Mouse (Mus musculus) cerebellum, adult 11 months (tissue): Measurements from ENCODE around the gene Myo3b.
A peak's percentile ranks its signal among the peaks of the same experiment; 100 is the strongest.
"Not testable (repeated sequence)": the region's sequence is repeated elsewhere in the genome, so short reads cannot be mapped to it uniquely, and the experiment has no call there.

Source experiments
- DNase-seq: peaks from one replicate; pipeline ENCODE4 v3.0.0; 2022

Myo3b gene

DNA sequence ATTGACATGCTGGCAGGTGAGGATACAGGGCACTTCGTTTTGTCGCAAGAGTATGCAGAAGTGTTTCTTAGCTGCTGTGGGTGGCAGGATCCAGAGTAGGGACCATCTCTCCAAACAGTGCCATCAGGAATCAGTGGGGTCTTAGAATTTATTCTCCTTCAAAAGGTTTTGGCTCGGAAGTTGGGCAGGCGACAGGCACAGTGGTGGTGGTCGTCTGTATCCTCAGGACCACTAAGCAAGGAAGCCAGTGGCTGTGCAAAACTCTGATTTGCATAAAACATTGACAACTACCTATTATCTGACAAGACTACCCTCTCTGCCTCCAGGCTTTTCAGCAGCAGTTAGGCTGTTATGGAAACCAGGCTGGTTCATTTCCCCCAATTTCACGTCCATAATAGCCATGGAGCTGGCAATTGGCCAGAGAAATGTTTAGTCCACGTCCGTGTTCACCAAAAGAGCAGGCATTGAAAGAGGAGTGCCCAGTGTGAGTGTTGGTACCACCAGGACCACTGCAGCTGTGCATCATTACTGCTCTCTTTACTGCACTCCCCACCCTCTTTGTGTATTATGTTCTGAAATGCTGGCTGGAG lies 163.7 kb downstream of the Myo3b start:
- DNase-seq = no peak

DNA sequence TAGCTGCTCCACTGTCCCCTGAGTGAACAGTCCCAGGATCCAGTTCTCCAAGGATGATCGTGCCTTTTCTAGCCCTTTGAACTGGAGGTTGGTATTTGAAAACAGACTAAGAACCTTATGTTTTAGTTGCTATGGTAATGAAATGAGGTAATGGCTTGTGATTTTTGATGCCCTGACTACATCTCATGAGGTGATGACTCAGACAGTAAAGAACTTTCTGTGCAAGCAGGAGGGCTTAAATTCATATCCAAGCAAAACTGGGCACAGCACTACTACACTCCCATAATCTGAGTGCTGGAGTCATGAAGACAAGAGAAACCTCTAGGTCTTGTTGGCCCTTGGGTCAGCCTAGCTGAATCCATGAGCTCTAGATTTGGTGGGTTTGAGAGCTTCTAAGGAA lies 169.5 kb downstream of the Myo3b start:
- no peak for DNase-seq

DNA sequence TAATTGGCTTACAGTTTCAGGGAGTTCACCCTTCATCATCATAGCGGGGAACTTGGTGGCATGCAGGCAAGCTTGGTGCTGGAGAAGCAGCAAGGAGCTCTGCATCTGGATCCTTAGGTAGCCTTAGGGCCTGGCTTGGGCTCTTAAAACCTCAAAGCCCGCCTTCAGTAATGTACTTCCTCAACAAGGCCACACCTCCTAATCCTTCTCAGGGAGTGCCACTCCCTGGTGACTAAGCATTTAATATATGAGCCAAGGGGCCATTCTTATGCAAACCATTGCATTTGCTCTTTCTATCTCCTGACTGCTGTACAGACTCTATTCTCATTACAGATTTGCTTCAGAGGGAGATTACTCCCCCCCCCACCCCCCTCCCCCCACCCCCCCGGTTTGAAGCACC lies 170.9 kb downstream of the Myo3b start:
- no peak for DNase-seq

DNA sequence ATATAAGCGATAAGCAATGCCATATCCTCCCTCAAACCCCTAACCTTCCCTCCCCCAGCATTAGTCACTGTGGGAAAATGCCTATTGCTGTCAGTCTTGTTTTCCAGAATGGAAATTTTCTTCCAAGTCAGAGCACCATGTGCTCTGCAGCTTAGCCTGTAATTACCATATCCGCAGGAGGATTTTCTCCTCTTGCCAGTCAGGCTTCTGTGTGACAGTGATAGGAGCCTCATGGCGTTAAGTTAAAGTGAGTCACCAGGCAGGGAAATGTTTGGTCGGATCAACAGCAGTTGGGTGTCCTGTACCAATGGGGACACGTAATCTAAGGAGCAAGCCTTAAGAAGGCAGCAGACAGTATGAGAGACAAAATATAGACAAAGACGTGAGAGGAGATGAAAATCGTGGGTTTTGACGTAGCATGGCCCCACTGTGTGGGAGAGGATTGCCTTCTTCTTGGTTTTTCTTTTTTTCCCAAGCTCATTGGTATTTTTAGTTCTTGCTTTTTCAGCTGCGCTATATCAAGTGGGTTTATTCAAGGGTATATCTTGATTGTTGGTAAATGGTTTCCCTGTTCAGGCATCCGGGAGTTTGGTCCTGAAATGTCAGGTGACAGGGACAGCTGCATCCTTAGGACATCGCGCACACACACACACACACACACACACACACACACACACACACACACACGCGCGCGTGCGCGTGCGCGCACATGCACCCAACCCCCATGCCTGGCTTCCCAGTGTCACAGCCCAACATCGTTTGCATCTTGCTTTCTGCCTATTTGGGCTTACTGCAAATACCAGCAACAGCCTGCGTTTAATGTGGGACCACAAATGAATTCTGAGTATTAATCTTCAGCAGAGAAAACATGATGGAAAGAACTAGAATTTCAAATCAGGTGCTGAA lies 171.8 kb downstream of the Myo3b start:
- no peak for DNase-seq

DNA sequence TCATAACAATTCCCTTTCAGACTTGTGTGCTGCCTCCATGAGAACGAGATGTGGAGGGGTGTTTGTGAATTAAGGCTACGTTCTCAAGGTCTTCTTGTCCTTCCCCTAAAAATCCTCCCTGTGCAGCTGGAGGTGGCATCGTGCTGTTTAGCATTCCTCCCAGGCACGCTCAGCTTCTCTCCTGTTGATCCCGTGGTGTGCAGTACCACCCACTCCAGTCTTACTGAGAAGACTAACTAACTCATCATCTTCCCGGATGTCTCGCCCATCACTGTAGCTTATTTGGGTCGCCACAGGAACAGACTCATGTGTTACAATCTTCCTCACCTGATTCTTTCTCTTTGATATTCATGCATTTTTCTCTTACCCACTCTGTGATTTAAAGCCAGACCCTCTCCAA lies 175.5 kb downstream of the Myo3b start:
- no peak for DNase-seq

DNA sequence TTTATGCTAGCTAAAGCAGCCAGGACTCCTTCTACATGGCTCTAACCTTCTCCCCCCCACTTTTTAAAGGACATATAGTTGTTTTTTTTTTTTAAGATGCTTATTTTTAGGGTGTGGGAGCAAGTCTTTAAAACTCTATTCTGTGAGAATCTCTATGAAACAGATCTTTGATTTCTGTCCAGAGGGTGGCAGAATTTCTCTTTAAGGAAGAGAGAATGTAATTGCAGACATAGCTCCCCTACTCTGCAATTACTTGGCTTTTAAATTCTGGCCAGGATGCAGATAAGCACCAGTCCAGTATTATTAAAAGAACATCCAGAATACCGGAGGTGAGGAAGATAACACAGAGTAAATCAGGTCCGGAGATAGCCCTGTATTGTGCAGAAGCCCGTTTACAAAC lies 178.9 kb downstream of the Myo3b start:
- DNase-seq = no peak

DNA sequence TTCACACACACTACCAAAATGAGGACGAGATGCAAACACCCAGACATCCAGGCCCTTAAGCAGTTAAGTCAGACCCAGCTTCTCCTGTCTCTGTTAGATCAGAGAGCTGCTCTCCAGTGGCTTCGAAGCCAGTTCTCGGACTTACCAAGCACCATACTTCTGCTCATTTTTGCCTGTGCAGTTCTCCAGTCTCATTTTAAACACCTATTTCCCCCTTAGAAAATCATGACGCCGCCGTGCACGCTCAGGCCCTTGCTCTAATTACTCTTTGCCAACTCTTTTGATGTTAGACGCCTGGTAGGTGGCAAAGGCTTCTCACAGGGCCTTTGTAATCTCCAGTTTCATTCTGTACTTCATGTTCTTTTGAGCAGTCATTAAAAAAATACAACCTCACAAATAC lies 179.5 kb downstream of the Myo3b start:
- DNase-seq = no peak

DNA sequence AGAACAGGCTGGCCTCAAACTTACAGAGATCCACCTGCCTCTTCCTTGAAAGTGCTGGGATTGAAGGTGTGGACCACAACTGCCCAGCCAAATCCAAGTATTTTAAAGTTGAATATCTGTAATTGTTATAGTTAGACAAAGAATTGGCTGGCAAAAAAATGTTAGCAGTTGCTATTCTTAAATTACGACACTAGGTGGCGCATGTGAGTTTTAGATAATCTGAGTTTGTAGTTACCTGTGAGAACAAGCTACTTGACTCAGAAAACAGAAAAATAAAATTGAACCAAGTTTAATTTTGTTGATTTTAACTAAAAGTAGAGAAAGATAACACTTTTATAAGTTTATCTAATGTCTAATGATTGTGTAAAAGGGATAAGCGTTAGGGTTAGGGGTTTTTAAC lies 187.8 kb downstream of the Myo3b start:
- DNase-seq = no peak

DNA sequence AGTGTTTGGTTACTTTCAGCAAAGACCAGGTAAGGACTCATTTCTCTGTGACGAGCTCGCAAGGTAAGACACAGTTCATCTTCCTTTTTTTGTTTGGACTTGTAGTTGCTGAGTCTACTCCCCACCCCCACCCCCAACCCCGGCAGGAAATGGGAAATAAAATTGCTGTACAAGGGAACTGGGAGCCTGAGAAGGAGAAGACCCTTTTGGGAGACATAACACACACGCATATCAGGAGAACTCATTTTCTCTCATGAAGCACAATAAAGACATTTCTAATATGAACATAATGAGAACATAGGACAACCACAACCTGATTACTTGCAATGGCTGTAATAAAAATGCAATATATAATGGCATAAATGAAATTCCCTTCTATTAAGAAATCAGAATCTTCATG lies 195.5 kb downstream of the Myo3b start:
- DNase-seq = not testable (repeated sequence)

DNA sequence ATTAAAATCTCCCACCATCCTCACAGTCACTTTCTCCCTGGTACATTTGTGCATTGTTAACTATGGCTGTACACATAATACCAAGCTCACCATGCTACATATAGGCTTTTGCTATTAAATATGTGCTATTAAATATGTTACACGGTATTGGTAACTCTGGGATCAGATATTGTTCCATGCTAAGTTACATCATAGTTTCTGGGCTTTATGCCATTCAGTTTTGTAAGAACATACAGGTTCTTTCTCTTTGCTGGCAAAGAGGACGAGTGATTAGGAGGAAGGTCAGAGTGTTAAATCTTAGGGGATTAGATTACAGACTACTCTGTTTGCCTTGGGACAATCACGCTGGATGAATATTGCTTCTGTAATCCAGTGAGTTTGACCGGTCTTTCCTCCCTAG lies 207.1 kb downstream of the Myo3b start:
- DNase-seq = no peak

DNA sequence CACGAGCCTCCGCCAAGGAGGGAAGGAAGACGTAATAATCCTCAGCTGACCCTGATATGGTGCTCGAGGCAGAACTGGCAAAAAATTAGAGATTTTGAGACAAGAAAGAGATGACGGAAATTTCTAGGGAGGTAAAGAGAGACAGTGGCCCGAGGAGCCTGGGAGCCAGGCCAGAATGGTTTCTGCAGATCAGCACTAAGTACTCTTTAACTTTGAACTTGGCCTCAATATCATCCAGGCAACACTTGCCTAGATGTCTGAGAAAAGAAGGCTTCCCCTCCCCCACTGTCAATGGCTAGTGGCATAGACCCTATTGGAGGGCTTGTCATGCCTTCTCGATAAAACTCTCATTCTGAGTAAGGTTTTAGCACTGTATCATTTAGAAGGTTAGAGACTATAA lies 209.7 kb downstream of the Myo3b start:
- no peak for DNase-seq

DNA sequence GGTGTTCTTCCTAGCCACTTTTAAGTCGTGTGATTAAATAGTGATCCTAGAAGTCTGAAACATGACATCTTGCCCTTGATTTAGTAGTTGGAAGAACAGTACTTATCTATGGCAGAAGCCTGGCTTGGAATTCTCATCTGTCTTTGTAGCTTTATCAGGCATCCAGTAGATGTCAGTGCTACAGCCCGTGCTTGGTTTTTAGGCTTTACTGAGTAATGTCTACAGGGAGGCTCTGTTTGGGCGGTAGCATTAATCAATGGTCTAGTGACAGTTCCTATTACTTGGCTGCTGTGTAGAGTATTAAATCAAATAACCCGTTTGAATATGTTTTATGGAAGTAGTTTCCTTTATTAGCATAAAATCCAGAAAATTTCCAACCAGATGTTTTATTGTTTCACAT lies 210.9 kb downstream of the Myo3b start:
- no peak for DNase-seq

DNA sequence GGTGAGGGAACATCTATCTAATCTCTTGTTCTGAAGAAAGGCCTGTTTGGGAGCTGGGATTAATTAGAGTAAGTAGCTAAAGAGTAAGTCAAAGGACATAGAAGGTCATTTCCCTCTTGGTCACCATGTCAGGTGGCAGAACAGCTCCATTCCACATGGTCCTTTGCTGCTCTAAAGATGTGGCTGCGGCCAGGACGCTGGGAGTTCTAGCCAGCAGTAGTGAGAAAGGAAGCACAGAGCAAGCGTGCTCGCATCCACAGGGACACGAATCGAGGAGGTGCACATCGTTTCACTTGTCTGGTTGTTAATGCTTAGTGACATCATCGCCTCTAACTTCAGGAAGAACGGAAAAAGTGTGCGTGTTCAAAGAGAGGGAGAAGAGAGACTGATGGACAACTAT lies 212.3 kb downstream of the Myo3b start:
- DNase-seq = no peak

DNA sequence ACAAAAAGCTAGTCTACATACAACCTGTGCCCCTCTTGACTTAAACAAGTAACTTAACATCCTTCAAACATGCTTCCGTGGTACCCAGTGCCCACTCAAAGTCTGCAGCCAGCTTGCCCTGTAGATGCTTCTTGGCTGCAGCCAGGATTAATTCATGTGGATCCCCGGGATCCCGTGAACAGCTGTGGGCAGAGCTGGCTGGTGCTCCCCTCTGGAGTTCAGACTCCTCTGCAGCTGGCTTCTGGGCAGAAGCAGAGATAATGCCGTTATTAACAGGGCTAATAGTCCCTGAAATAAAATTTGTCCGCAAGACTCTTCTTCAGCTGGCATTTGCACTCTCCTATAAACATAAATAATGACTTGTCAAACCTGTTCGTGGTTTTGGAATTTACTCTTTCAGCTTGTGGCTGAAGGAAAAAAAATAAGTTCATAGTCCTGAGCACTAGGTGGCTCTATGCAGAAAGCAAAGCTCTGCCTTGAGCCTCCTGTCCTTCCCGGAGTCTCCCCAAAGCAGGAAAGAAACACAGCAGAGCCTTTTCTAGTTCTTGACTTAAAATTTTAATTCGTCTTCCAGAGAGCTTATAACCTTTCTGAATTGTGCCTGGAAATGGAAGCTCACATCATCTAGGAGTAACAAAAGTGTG lies 220.6 kb downstream of the Myo3b start:
- DNase-seq = no peak

DNA sequence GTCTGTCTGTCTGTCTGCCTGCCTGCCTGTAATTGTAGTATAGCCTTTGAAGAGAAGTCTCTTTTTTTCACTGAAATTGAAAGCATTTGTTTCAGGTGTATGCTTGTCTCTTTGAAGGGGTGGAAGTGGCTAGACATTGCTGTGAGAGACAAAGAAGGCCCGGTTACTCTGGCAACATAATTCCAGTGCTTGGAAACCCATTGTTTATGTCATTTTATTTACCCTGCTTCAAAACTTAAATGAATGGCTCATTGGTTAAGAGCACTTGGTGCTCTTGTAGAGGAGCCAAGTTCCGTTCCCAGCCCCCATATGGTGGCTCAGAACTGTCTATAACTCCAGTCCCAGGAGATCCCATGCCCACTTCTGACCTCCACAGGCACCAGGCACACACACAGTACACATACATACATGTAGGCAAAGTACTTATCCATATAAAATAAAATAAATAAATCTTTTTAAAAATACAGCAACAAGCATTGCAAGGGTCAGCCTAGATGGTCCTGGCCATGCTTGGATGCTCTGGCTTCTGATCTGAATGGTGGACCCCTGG lies 221.8 kb downstream of the Myo3b start:
- no peak for DNase-seq

DNA sequence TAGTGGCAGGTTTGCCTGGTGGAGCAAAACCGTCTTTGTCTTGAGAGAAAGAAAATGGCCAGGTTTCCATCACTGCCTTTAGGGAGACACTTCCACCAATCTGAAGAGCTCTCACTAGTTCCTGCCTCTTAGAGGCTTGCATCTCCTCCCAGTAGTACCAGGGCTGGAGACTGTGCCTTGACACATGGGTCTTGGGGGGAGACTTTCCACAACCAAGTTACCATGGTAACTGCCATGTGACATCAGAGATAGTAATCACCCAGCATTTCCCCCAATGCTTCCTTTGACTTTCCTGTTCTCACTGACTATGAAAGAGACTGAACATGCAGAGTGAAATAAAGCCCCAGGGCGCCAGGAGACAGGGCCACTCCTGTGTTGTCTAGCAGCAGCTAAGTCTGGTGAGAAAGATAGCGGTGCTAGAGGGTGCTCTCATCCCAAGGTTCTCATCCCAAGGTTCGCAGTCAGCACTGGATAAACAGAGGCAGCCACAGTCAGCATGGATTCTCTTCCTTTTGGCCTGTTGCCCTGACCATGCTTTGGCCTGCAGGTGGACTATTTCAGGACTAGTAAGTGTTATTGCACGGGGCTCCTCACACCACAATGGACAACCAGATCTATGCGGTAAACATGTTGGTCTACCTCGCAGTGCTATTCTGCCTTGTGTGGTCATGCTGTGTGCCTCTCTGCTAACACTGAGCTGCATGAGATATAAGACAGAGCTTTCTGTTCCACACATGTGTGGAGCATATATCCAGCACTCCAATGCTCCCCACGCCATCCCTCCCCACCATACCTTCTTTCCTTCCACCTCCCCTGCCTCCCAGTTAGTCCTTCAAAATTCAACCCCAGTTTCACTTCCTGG lies 223.0 kb downstream of the Myo3b start:
- no peak for DNase-seq

DNA sequence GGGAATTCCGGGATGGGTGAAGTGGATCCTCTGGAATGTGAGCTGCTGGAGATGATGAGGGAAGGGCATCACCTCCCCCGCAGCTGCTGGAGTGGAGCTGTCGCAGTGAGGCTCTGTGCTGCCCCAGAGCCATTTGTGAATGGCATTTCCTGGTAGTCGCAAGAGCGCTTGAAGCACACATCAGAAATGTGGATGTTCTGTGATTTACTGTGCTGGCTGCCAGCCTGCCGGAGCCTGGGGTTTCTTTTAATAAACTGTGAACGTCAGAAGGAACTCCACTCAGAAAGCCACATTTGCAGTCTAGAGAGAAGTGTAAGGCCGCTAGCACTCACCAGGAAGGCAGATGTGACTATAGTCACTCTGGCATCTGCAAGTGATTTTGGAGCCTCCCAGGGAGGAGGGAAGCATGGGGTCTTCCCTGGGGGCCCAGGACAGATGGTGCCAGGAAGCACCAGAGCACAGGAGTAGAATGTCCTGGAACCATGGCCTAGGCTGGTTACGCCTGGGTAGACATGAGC lies 223.7 kb downstream of the Myo3b start:
- DNase-seq = no peak

DNA sequence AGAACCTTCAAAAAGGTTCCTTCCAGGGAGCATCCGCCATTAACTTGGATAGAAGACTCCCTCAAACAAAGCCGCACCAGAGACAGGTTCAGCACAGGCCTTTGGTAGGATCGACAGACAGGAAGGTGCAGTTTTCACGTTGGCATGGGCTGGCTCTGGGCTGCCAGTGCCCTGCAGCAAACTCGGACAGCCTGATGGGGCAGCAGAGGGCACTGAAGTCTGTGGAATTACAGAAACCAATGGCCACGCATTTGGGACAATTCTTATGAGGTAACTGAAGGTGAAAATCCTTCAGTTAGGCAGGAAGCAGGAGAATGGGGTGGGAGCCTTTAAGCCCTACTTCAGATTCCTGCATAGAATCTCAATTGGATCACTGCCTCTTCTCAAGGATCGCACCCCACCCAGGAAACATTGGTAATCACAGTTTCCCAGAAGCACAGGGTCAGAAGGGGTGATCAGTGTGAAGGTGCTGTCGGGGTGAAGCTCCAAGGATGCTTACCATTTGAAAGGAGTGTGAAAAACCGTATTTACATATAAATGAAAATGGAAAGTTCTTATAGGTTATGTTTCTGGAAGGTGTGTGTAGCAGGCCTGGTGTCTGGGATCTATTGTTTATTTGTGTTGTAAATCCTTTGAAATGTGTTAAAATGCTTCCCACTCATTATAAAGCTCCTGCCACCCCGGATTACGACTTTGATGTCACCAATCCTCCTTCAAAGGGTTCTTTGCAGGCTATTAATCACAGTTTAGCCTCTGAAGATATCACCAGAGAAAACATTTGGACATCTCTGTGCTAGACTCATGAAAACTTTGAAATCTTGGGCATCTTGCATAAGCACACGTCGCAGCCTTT lies 239.7 kb downstream of the Myo3b start:
- peak; percentile 4 for DNase-seq

DNA sequence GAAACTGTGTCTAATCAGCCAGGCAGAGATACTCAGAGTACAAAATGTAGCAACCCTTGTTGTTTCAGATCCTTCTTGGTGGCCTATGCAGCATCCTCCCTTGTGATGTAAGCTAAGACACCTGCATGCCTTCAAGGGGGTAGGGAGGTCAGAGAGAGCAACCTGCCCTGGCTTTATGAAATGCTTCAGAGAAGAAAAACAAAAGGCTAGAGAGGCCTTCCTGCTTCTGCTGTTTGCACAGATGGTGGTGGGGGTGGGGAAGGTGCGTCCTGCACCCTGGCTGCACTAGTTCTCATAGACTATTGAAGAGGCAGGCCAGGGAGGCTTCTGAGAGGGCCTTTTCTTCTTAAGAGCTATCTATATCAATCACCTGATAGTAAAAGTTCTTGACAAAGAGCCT lies 245.2 kb downstream of the Myo3b start:
- no peak for DNase-seq

DNA sequence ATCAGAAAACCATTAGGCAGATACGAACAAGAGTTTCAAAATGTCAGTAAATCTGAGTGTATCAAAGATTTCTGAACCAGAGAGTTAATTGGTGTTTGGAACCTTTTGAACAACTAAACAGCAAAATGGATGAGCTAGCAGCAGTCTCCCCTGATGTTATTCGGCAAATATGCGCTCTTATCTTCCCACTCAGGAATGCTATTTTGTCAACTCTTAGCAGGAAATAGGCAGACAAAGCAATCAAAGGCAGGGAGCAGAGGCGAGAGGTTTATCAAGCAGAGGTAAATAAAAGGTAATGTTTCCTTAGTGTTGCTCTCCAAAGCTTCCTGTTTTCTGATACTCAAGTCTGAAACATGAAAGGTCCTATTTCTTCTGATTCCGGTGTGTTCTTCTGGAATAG lies 252.1 kb downstream of the Myo3b start:
- no peak for DNase-seq

DNA sequence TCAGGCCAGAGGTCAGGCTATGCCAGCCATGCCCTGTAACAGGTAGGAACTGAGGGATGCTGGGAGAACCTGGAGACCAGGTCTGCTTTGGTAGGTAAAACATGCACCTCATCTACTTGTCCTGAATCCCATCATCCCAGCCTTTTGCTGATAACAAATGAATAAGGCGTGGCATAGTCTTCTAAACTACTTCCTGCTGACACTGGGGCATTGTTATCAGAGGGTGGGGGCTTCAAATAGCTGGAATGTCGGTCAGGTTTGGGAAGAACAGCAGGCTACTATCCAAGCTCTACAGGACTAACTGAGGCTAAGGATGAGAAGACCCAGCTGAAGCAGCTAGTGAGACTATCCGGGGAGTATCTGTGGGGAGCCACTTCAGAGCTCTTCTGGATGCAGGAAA lies 253.8 kb downstream of the Myo3b start:
- DNase-seq = no peak

DNA sequence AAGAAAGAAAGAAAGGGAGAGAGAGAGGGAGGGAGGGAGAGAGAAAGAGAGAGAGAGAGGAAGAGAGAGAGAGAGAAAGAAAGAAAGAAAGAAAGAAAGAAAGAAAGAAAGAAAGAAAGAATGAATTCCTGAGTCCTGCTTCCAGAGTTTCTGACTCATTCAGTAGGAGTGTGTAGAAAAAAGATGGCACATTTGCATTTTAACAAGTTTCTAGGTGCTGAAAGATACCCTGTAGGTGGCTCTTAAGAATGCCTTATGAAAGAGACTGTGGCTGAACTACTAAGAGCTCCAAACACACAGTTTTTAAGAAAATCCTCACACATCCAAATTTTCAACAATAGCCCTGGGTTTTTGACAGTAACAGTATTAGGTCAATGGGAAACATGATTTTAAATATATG lies 264.0 kb downstream of the Myo3b start:
- no peak for DNase-seq
